Mouse (Mus musculus): ENCODE results near the gene Pipox. TPM values are rescaled to one million over a fixed set of nuclear protein-coding genes. Genes with fewer than 3 reads are reported as not detected.

Gene Pipox
- polyA plus RNA-seq, 1 experiment from 2014 or later = 1.1 TPM

DNA sequence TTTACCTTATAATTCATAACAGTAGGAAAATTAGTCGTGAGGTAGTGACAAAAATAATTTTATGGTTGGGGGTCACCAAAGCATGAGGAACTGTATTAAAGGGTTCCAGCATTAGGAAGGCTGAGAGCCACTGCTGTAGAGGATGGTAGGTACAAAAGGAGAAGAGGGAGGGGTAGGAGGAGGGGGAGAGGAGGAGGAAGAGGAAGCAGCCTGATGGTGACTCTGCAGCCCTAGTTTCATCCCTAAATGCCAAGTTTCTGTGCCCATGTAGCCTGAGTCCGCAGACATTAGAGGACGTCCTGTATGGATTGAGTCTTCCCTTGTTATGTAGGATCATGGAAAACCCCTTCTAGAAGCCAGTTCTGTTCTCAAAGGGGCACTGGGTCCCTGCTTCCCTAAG is 20.8 kb downstream of the Pipox start:
- Histone ChIP-seq H3K4me2 (ENCODE audit: low read depth, low read length) (no peak overlapping the region), H3K9me3 (ENCODE audit: control insufficient read depth, low read length) (no peaks in the 10 kb centered on the region), H3K27me3 (ENCODE audit: control insufficient read depth, insufficient read depth, low read depth, low read length) (no peaks in the 10 kb centered on the region), H3K9ac (ENCODE audit: low read length) (no peak overlapping the region), H3K4me3 (ENCODE audit: low read length) (no peak overlapping the region), H3K27ac (ENCODE audit: low read length) (no peak overlapping the region), H3K36me3 (ENCODE audit: control insufficient read depth, insufficient read depth, low read length) (no peaks in the 10 kb centered on the region), H3K4me1 (replicated peaks; ENCODE audit: control insufficient read depth, insufficient read depth, low read length) (peaks cover 11% of the 10 kb centered on the region)
- 33% methylated on average over 3 of the region's 3 CpGs for WGBS
- no peak for ATAC-seq (ENCODE audit: low read depth)

- Histone ChIP-seq H3K4me2 (ENCODE audit: low read depth, low read length) (no peak overlapping the region), H3K4me3 (ENCODE audit: low read length) (no peak overlapping the region), H3K27me3 (ENCODE audit: control insufficient read depth, insufficient read depth, low read depth, low read length) (no peaks in the 10 kb centered on the region), H3K9me3 (ENCODE audit: control insufficient read depth, low read length) (no peaks in the 10 kb centered on the region), H3K9ac (ENCODE audit: low read length) (no peak overlapping the region), H3K27ac (ENCODE audit: low read length) (no peak overlapping the region), H3K4me1 (replicated peaks; ENCODE audit: control insufficient read depth, insufficient read depth, low read length) (peaks cover 11% of the 10 kb centered on the region), H3K36me3 (ENCODE audit: control insufficient read depth, insufficient read depth, low read length) (no peaks in the 10 kb centered on the region)
- 15% methylated on average over 7 of the region's 7 CpGs for WGBS
- ATAC-seq (ENCODE audit: low read depth) = no peak
These were observed 21.2 kb downstream of the Pipox start for GRCm38 (mm10) chr11:77872685-77873084.

GRCm38 (mm10) chr11:77872236-77872635 is 21.7 kb downstream of the Pipox start:
- no peak overlapping the region for H3K27ac ChIP-seq (ENCODE audit: low read length)
- no peaks in the 10 kb centered on the region for H3K36me3 ChIP-seq (ENCODE audit: control insufficient read depth, insufficient read depth, low read length)
- H3K9me3 ChIP-seq (ENCODE audit: control insufficient read depth, low read length) = no peaks in the 10 kb centered on the region
- no peak overlapping the region for H3K4me2 ChIP-seq (ENCODE audit: low read depth, low read length)
- no peak overlapping the region for H3K4me3 ChIP-seq (ENCODE audit: low read length)
- peaks cover 13% of the 10 kb centered on the region for H3K4me1 ChIP-seq (replicated peaks; ENCODE audit: control insufficient read depth, insufficient read depth, low read length)
- H3K9ac ChIP-seq (ENCODE audit: low read length) = no peak overlapping the region
- no peaks in the 10 kb centered on the region for H3K27me3 ChIP-seq (ENCODE audit: control insufficient read depth, insufficient read depth, low read depth, low read length)
- ATAC-seq (ENCODE audit: low read depth) = no peak
- WGBS = 6% methylated on average over 11 of the region's 11 CpGs

- ATAC-seq (ENCODE audit: low read depth) = no peak
- Histone ChIP-seq H3K4me1 (replicated peaks; ENCODE audit: control insufficient read depth, insufficient read depth, low read length) (peaks cover 14% of the 10 kb centered on the region), H3K4me2 (ENCODE audit: low read depth, low read length) (no peak overlapping the region), H3K27ac (ENCODE audit: low read length) (no peak overlapping the region), H3K9me3 (ENCODE audit: control insufficient read depth, low read length) (no peaks in the 10 kb centered on the region), H3K9ac (ENCODE audit: low read length) (no peak overlapping the region), H3K4me3 (ENCODE audit: low read length) (no peak overlapping the region), H3K27me3 (ENCODE audit: control insufficient read depth, insufficient read depth, low read depth, low read length) (no peaks in the 10 kb centered on the region), H3K36me3 (ENCODE audit: control insufficient read depth, insufficient read depth, low read length) (no peaks in the 10 kb centered on the region)
- 40% methylated on average over 4 of the region's 4 CpGs for WGBS
These were observed 22.5 kb downstream of the Pipox start for GRCm38 (mm10) chr11:77871436-77871835.

DNA sequence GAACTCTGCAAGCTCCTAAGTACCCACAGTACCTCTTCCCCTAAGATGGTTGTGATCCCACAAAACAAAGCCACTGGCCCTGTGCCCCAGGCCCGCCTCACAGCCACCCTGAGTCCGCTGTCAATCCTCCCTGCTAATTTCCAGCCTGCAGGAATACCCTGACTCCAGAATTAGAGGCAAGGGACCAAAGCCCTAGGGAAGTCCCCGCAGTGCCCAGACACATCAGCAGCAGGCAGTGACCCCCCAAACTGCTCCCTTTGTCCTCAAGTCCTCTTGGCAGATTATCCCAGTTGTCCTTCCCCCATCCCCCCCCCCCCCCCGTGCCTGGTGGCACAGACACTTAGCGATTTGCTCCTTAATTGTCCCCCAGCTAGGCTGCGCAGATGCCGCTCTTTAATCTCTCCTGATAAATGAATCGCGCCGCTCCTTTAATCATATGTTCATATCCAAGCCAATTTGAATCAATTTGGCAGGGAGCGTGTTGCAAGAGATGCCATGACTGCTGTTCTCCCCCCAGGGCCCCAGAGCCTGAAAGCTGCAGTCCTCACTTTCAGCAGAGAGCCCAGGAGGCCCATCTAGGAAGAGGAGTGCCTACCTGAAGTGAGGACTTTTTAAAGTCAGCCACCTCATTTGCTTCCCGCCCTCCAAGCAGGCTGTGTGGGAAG is 26.3 kb downstream of the Pipox start:
- H3K9me3 ChIP-seq (ENCODE audit: control insufficient read depth, low read length) = no peaks in the 10 kb centered on the region
- no peak overlapping the region for H3K9ac ChIP-seq (ENCODE audit: low read length)
- ATAC-seq (ENCODE audit: low read depth) = no peak
- H3K4me1 ChIP-seq (replicated peaks; ENCODE audit: control insufficient read depth, insufficient read depth, low read length) = peaks cover 8% of the 10 kb centered on the region
- H3K36me3 ChIP-seq (ENCODE audit: control insufficient read depth, insufficient read depth, low read length) = peaks cover 6% of the 10 kb centered on the region; the same call in 1 of the 2 replicates
- no peaks in the 10 kb centered on the region for H3K27me3 ChIP-seq (ENCODE audit: control insufficient read depth, insufficient read depth, low read depth, low read length)
- WGBS = 35% methylated on average over 11 of the region's 12 CpGs
- H3K27ac ChIP-seq (ENCODE audit: low read length) = no peak overlapping the region
- H3K4me3 ChIP-seq (ENCODE audit: low read length) = no peak overlapping the region
- no peak overlapping the region for H3K4me2 ChIP-seq (ENCODE audit: low read depth, low read length)

DNA sequence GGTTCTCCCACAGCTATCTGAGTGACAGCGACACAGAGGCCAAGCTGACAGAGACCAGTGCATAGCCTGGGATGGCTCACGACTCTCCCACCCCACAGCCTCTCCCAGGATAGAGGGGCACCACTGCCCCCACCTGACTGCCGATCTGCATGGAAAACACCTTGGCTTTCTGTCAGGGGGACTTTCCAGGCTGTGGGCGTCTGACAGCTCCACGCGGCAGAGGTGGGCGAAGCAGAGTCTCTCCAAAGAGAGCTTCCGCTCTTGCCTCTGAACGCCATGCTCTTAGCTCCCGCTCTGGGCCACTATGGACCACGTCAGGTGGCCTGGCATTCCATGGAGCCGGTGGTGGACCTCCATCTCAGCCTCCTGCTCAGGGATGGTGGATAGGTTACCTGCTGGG is 29.1 kb downstream of the Pipox start:
- Histone ChIP-seq H3K4me3 (ENCODE audit: low read length) (no peak overlapping the region), H3K9ac (ENCODE audit: low read length) (no peak overlapping the region), H3K36me3 (ENCODE audit: control insufficient read depth, insufficient read depth, low read length) (peaks cover 9% of the 10 kb centered on the region), H3K4me1 (replicated peaks; ENCODE audit: control insufficient read depth, insufficient read depth, low read length) (peaks cover 6% of the 10 kb centered on the region), H3K9me3 (ENCODE audit: control insufficient read depth, low read length) (no peaks in the 10 kb centered on the region), H3K27me3 (ENCODE audit: control insufficient read depth, insufficient read depth, low read depth, low read length) (no peaks in the 10 kb centered on the region), H3K27ac (ENCODE audit: low read length) (no peak overlapping the region), H3K4me2 (ENCODE audit: low read depth, low read length) (no peak overlapping the region)
- no peak for ATAC-seq (ENCODE audit: low read depth)
- 70% methylated on average over 12 of the region's 12 CpGs for WGBS

DNA sequence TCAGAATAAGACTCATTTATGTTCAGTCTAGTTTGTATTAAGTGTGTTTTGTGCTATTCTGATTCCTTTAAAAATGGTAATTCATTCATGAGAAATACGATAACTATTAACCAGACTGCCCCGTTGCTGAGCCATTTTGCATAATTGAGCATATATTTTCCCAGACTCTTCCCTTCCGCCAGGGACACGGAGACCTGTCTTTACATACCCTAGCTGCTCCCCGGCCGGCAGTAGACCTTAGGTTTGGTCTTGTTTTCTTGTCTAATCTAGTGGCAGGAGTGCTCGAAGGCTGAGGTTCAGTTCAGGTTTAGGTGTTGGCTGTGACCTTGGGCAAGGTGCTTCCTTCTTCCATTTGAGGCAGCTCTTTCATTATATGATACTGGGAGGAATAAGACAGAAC is 31.0 kb downstream of the Pipox start:
- peaks cover 13% of the 10 kb centered on the region for H3K36me3 ChIP-seq (ENCODE audit: control insufficient read depth, insufficient read depth, low read length)
- H3K9ac ChIP-seq (ENCODE audit: low read length) = no peak overlapping the region
- no peak overlapping the region for H3K4me2 ChIP-seq (ENCODE audit: low read depth, low read length)
- WGBS = 86% methylated on average over 7 of the region's 7 CpGs
- H3K4me1 ChIP-seq (replicated peaks; ENCODE audit: control insufficient read depth, insufficient read depth, low read length) = peaks cover 6% of the 10 kb centered on the region
- no peak overlapping the region for H3K27ac ChIP-seq (ENCODE audit: low read length)
- no peaks in the 10 kb centered on the region for H3K9me3 ChIP-seq (ENCODE audit: control insufficient read depth, low read length)
- H3K27me3 ChIP-seq (ENCODE audit: control insufficient read depth, insufficient read depth, low read depth, low read length) = no peaks in the 10 kb centered on the region
- ATAC-seq (ENCODE audit: low read depth) = no peak
- no peak overlapping the region for H3K4me3 ChIP-seq (ENCODE audit: low read length)

DNA sequence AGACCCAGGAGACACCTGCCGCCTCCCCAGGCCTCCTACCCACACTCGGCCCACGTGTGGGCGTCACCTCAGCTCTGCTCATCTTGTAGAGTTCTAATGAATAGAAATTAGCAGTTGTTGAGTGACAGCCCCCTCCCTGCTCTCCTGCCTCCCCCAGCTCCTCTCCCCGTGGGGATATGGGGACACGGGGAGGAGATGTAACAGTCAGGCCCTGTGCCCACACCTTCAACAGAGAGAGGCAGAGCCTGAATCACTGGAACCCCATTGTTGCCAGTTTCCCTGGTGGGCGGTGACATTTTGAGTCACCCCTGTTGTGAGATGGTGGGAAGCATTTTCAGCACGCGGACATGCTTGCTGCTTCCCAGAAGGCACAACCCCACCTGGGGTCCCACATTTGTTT is 32.9 kb downstream of the Pipox start:
- Histone ChIP-seq H3K36me3 (ENCODE audit: control insufficient read depth, insufficient read depth, low read length) (peaks cover 16% of the 10 kb centered on the region), H3K9me3 (ENCODE audit: control insufficient read depth, low read length) (no peaks in the 10 kb centered on the region), H3K9ac (ENCODE audit: low read length) (no peak overlapping the region), H3K4me2 (ENCODE audit: low read depth, low read length) (no peak overlapping the region), H3K4me1 (replicated peaks; ENCODE audit: control insufficient read depth, insufficient read depth, low read length) (no peaks in the 10 kb centered on the region), H3K27me3 (ENCODE audit: control insufficient read depth, insufficient read depth, low read depth, low read length) (no peaks in the 10 kb centered on the region), H3K4me3 (ENCODE audit: low read length) (no peak overlapping the region), H3K27ac (ENCODE audit: low read length) (no peak overlapping the region)
- 86% methylated on average over 9 of the region's 9 CpGs for WGBS
- no peak for ATAC-seq (ENCODE audit: low read depth)

DNA sequence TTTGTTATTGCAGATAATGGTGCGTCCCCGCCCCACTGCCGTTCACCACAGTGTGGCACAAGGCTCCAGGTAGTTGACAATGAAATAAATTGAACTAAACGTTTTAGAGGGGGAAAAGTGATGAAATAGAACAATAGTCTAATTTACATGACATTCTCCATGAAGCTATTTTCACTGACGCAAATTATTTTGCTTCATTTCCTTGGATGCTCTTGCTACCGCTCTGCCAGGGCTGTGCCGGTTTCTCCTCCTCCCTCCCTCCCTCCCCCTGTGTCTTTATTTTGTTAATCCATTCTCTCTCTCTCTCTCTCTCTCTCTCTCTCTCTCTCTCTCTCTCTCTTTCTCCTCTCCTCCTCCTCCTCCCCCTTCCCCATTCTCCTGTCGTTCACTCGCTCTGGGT is 35.3 kb downstream of the Pipox start:
- no peak for ATAC-seq (ENCODE audit: low read depth)
- H3K4me2 ChIP-seq (ENCODE audit: low read depth, low read length) = no peak overlapping the region
- no peak overlapping the region for H3K9ac ChIP-seq (ENCODE audit: low read length)
- no peaks in the 10 kb centered on the region for H3K4me1 ChIP-seq (replicated peaks; ENCODE audit: control insufficient read depth, insufficient read depth, low read length)
- no peak overlapping the region for H3K27ac ChIP-seq (ENCODE audit: low read length)
- no peaks in the 10 kb centered on the region for H3K9me3 ChIP-seq (ENCODE audit: control insufficient read depth, low read length)
- WGBS = 70% methylated on average over 9 of the region's 9 CpGs
- no peaks in the 10 kb centered on the region for H3K27me3 ChIP-seq (ENCODE audit: control insufficient read depth, insufficient read depth, low read depth, low read length)
- no peak overlapping the region for H3K4me3 ChIP-seq (ENCODE audit: low read length)
- peaks cover 13% of the 10 kb centered on the region for H3K36me3 ChIP-seq (ENCODE audit: control insufficient read depth, insufficient read depth, low read length)

DNA sequence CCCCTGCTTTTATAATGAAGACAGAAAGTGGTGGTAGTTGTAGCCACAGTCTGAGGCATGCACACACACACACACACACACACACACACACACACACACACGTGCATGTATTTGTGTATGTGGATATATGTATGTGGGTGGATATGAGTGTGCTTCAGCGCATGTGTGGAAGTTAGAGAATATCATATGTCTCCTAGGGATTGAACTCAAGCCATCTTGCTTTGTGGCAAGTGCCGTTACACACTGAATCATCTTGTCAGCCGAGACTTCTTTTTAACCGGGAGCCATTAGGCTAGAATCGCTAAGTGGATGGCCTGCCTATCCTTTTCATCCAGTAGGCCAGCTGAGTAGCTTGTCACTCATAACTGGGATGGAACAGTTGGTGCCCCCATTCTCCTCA is 36.8 kb downstream of the Pipox start:
- H3K4me3 ChIP-seq (ENCODE audit: low read length) = no peak overlapping the region
- no peak for ATAC-seq (ENCODE audit: low read depth)
- H3K4me1 ChIP-seq (replicated peaks; ENCODE audit: control insufficient read depth, insufficient read depth, low read length) = no peaks in the 10 kb centered on the region
- peaks cover 24% of the 10 kb centered on the region for H3K36me3 ChIP-seq (ENCODE audit: control insufficient read depth, insufficient read depth, low read length)
- H3K9me3 ChIP-seq (ENCODE audit: control insufficient read depth, low read length) = no peaks in the 10 kb centered on the region
- WGBS = 93% methylated on average over 6 of the region's 6 CpGs
- H3K9ac ChIP-seq (ENCODE audit: low read length) = no peak overlapping the region
- H3K27me3 ChIP-seq (ENCODE audit: control insufficient read depth, insufficient read depth, low read depth, low read length) = no peaks in the 10 kb centered on the region
- H3K27ac ChIP-seq (ENCODE audit: low read length) = no peak overlapping the region
- H3K4me2 ChIP-seq (ENCODE audit: low read depth, low read length) = no peak overlapping the region
